7 mouse cellular contexts compared by ENCODE assay signal in the genomic region with DNA sequence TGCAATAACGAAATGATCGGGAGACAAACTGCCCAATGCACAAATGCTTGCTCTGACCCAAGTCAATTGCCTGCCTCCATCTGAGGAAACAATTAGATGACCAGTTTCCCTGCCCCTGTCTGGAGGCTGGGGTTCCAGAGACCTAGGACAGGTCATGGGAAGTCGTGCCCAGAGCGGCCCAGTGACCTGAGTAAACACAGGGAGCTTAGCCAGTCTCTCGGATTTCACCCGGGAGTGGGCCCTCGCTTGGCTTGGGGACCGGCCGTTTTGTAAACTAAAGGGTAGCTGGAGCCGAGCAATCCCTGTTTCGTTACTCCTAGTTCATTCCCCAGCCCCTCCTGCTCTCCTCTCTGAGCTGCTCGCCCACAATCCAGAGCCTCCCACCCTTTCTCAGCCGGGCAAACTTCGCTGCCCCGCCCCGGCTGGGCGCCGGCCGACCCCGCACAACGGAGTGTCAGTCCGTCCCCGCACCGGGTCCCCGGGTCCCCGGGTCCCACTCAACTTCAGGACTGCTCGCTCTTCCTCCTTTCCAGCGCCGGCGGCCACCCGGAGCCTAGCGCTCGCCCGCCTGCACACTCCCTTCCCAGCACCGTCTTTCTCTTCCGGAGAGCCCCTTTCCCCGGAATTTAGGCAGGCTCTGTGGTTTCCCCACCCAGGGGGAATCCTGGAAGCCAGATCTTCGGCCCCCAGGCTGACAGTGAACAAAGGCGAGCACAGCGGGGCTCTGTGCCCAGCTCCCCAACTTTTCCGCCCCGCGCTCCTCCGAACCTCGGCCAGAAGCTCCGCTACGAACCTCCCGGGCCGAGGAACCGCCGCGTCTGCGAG. TPM values are rescaled to one million over a fixed set of nuclear protein-coding genes. Genes with fewer than 3 reads are reported as not detected.
DNase-seq lines count a peak whose midpoint lies in the region; ATAC-seq and TF ChIP-seq lines count a peak whose summit lies in the region.

No protein-coding gene starts in this region.

- H3K4me3 ChIP-seq in embryonic facial prominence, embryonic 13.5 days, result peak overlapping the region; percentile 78
- H3K4me3 ChIP-seq in limb, embryonic 14.5 days (replicated peaks; ENCODE audit: low read length), result peak overlapping the region; percentile 66

- intact Hi-C loops in heart, postnatal 14 days (cut with DNase I), result loop anchor here (5.0 to 10.0 kb wide), 5 partner anchors 68 to 283 kb away; partner anchors contain the start of genes 4930447C04Rik, Six4, Slc38a6 and Trmt5

- H3K9me3 ChIP-seq in embryonic facial prominence, embryonic 13.5 days, result no peaks in the 10 kb centered on the region
- no peaks in the 10 kb centered on the region for H3K9me3 ChIP-seq in limb, embryonic 14.5 days (ENCODE audit: control insufficient read depth, low read length)

- ATAC-seq in embryonic facial prominence, embryonic 13.5 days (ENCODE audit: insufficient number of reproducible peaks, insufficient read depth, low FRiP score, low TSS enrichment, low read depth), result no peak
- no peak for ATAC-seq in limb, embryonic 14.5 days (ENCODE audit: low FRiP score, low read depth)

- no peak for TF ChIP-seq POLR2A in limb, embryonic 14.5 days (IDR thresholded peaks at IDR 0.05; ENCODE audit: borderline replicate concordance, extremely low read depth, insufficient read depth, insufficient read length)

- H3K27me3 ChIP-seq in embryonic facial prominence, embryonic 13.5 days, result peaks cover 59% of the 10 kb centered on the region
- H3K27me3 ChIP-seq in limb, embryonic 14.5 days (ENCODE audit: control insufficient read depth, insufficient read depth, low read length), result peaks cover 81% of the 10 kb centered on the region

- peak overlapping the region; percentile 99 for H3K9ac ChIP-seq in embryonic facial prominence, embryonic 13.5 days
- peak overlapping the region; percentile 90 for H3K9ac ChIP-seq in limb, embryonic 14.5 days (ENCODE audit: low read depth, low read length, severe bottlenecking)

- under 1% methylated on average over 53 of the region's 53 CpGs for WGBS in embryonic facial prominence, embryonic 13.5 days
- 1% methylated on average over 51 of the region's 53 CpGs for WGBS in limb, embryonic 14.5 days

- H3K36me3 ChIP-seq in embryonic facial prominence, embryonic 13.5 days, result peaks cover 5% of the 10 kb centered on the region; the same call in 1 of the 2 replicates
- H3K36me3 ChIP-seq in limb, embryonic 14.5 days (ENCODE audit: control insufficient read depth, insufficient read depth, low read length), result no peaks in the 10 kb centered on the region; the same call in 1 of the 2 replicates

- peak; percentile 22 for DNase-seq in urinary bladder, postnatal 14 days (ENCODE audit: low spot score)
- DNase-seq in urinary bladder, postnatal 10 days (ENCODE audit: low spot score), result no peak
- DNase-seq in heart, postnatal 14 days, result peak; percentile 50 to 66
- DNase-seq in limb, embryonic 14.5 days (ENCODE audit: low spot score), result no peak
- peak; percentile 76 for DNase-seq in skeletal muscle tissue, adult 2 months (ENCODE audit: low read depth, low spot score)
- DNase-seq in c-Kit-positive CD71-positive TER-119-positive erythroid progenitor cells, embryonic 14.5 days (ENCODE audit: low spot score), result no peak

- peaks cover 42% of the 10 kb centered on the region for H3K4me1 ChIP-seq in embryonic facial prominence, embryonic 13.5 days
- H3K4me1 ChIP-seq in limb, embryonic 14.5 days (ENCODE audit: control insufficient read depth, insufficient read depth, low read length), result no peaks in the 10 kb centered on the region; the same call in 1 of the 2 replicates

- H3K4me2 ChIP-seq in embryonic facial prominence, embryonic 13.5 days, result peak overlapping the region; percentile 73
- peak overlapping the region; percentile 76 for H3K4me2 ChIP-seq in limb, embryonic 14.5 days (replicated peaks; ENCODE audit: low read depth, low read length, severe bottlenecking)

- H3K27ac ChIP-seq in embryonic facial prominence, embryonic 13.5 days, result peak overlapping the region; percentile 95
- H3K27ac ChIP-seq in limb, embryonic 14.5 days (replicated peaks; ENCODE audit: low read depth, low read length), result peak overlapping the region; percentile 81

RNA-seq across cellular contexts. Expression of gene Six1, which starts 9.3 kb away (rescaled TPM):
- polyA plus RNA-seq in embryonic facial prominence, embryonic 13.5 days (2015; fragmentation: Nextera tagmentation; extraction: Ambion mirVana), result 34.3 and 35.0 TPM in 2 replicates
- under 1 TPM; 0.61 to 0.98 TPM for total RNA-seq in heart, postnatal 14 days (2021)
- 37.6 and 43.1 TPM in 2 replicates for polyA plus RNA-seq in limb, embryonic 14.5 days (2012; rRNA removed)
- polyA plus RNA-seq in limb, embryonic 14.5 days (2014; fragmentation: Nextera tagmentation; extraction: Ambion mirVana), result 44.5 and 44.6 TPM in 2 replicates

Comparison
In these comparisons a context has a peak if more than half of its experiments do, and no peak if none do; other contexts are left out.
1. DNase-seq: peak in urinary bladder, postnatal 14 days (single experiment), heart, postnatal 14 days (2 of 2) and skeletal muscle tissue, adult 2 months (single experiment); none in urinary bladder, postnatal 10 days (single experiment), limb, embryonic 14.5 days (single experiment) and c-Kit-positive CD71-positive TER-119-positive erythroid progenitor cells, embryonic 14.5 days (single experiment).